Mouse (Mus musculus): Measurements from ENCODE around the gene P2ry13.

P2ry13 gene

DNA sequence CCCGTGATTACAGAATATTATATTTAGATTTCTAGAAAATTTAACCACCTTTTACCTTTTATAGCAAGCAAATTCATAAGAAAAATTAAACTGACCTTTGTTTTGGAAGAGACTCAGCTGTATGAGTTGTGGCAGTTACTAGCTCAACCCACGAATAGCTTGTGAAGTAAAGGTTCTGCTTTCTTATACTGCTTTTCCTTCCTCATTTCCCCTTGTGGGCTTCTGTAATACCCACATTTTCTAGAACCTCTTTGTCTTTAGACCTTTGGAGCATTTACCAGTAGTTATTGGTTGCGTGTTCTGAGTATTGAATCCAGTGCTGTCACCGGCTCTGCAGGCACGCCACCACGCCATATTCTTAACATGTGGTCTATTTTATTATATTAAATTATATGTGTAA, at the start of gene P2ry13:
TSS of gene P2ry13 (minus strand) at position 156 of the 400 bp plus-strand sequence.
- DNase-seq (ENCODE audit: extremely low read depth, insufficient read length, low spot score) = no peak

DNA sequence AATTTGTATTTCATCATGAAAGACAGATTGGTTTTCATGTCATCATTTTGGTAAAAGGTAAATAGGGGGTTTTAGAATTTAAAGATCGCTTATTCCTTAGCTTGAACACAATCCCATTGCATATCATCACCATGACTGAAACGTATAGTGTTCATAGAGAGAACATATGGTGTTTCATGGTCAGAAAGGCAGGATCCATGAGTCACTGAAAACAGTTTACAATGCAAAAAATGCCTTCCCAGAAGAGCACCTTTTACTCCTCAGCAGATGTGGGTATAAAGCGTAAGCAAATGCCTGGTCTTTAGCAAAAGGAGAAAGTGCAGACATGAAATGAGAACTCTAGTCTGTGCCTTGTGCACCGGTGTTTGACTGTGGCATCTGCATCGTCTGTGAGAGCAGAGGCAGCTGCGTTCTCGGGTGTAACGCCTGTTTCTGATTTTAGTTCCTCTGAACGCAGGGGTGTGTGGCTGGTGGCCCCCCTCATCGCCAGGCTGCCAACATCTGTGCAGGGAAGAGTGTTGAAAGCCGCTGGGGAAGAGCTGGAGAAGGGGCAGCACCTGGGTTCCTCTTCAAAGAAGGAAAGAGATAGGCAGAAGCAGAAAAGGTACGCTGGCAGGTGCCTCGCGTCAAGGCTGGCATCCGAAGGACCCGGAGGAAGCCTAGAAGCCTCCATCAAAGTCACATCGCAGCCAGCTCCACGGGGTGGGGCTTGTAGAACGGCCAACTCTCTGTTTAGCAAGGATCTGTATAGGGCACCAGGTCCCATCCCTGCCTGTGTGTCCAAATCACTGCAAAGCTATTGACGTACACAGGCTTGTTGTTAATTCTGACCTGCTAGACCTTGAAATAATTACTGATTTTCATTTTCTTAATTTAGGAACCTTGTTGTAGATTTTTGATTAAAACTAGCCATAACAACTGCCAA, 47.3 kb upstream of the P2ry13 start:
- DNase-seq (ENCODE audit: extremely low read depth, insufficient read length, low spot score) = no peak

GRCm38 (mm10) chr3:59250454-59250853, 39.8 kb upstream of the P2ry13 start:
- no peak for DNase-seq (ENCODE audit: extremely low read depth, insufficient read length, low spot score)

DNA sequence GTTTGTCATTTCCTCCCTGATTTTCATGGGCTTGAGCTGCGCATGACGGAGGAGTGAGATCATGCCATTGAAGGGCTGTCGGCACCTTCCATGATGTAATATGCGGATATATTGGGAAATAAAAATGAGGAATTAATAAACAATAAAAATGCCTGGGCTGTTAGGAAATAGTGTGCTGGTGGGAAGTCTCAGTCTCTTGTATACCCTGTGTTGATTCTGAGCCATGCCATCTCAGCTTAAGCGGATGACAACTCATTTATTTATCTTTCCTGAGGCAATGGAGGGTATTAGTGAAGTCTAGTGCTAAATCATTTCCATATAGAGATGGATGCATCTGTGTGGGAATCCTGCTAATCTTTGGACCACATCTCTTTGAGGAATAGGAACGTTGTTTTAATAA, 37.3 kb upstream of the P2ry13 start:
- DNase-seq (ENCODE audit: extremely low read depth, insufficient read length, low spot score) = no peak

DNA sequence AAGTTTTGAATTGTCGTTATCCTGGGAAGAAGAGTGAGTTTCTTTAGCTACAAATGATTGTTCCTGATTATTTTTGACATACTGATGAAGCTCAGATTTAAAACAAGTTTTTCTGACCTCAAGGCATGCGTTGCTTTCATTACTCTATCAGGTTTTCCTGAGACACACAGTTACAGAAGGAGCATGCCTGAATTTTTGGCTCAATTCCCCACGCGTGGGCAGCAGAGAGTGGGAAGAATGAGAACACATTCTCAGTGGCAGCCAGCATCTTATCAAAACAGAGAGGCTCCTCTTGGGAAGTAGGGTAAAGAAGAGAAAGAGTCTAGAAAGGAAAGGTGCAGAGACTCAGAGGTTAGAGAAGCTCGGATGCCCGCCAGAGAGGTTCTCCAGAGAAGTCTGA, 32.7 kb upstream of the P2ry13 start:
- DNase-seq (ENCODE audit: extremely low read depth, insufficient read length, low spot score) = no peak

- no peak for DNase-seq (ENCODE audit: extremely low read depth, insufficient read length, low spot score)
These were observed 24.2 kb upstream of the P2ry13 start for GRCm38 (mm10) chr3:59234878-59235277.

- DNase-seq (ENCODE audit: extremely low read depth, insufficient read length, low spot score) = no peak
These were observed 20.2 kb upstream of the P2ry13 start for GRCm38 (mm10) chr3:59230912-59231311.

DNA sequence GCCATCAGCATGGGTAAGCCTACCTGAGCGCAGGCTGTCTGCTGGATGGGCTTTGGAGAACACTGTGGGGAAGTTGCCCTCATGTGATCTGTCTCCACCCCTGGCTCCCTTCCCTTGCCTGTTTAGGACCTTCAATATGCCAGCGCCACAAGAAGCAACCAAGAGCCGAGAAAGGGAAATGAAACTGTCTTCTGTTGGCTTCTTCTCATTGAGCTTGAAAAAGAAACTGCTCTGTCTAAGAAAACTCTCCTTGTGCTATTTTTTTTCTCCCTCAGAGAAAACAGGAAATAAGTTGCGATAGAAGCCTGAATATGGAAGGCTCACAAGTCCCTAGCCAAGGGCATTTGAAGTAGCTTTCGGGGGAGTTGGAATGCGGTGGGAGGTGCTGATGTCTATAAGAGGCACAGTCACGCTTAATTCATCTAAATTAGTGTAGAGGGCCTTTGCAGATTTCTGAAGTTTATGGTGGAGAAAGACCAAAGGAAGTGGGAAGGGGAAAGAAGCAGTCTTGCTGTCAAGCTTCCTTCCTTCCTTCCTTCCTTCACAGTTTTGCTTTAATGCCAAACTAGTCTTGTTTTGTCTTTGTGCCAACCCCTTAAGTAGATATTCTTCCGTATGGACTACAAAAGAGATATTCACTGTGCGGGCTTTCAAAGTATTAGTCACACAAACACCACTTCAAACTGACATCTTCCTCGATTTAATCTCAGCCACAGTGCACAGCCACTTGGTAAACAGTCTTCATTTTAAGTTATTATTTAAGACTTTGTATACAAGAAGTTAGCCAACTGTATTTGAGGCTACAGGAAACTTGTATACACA, 18.3 kb upstream of the P2ry13 start:
- DNase-seq (ENCODE audit: extremely low read depth, insufficient read length, low spot score) = no peak

DNA sequence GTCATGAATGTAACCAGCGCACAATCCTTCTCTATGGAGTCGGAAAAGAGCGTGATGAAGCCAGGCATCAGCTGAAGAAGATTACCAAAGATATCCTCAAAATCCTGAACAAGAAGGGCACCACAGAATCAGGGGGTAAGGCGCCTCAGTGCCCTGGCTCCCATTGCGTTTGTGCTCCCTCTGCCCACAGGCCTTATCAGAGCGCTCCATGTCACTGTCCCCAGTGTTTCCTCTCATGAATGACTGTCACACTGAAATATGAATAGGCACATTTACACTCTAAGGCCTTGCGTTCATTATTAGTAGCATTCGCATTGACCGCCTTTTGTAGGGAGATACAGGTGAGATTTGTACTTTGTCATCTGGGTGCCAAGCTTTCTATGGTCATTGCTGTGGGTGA, 17.0 kb upstream of the P2ry13 start:
- no peak for DNase-seq (ENCODE audit: extremely low read depth, insufficient read length, low spot score)

GRCm38 (mm10) chr3:59225411-59225810, 14.7 kb upstream of the P2ry13 start:
- DNase-seq (ENCODE audit: extremely low read depth, insufficient read length, low spot score) = no peak

DNA sequence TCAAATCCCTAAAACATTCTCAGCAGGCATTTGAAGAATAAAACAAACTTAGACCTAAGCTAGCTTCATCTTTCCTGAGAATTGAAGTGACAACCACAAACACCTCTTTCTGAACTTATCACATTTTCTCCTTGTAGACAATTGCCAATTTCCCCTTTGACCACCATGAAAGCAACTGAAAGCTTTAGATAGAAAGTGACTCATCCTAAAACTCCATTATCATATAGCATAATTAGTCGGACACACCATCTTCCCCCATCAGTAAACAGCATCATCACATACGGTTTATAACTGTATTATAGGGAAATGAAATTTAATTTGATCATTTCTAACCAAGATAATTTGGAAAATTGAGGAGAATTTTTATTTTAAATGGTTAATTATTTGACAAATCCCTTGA, 11.6 kb upstream of the P2ry13 start:
- no peak for DNase-seq (ENCODE audit: extremely low read depth, insufficient read length, low spot score)

GRCm38 (mm10) chr3:59219326-59219725, 8.6 kb upstream of the P2ry13 start:
- DNase-seq (ENCODE audit: extremely low read depth, insufficient read length, low spot score) = no peak

DNA sequence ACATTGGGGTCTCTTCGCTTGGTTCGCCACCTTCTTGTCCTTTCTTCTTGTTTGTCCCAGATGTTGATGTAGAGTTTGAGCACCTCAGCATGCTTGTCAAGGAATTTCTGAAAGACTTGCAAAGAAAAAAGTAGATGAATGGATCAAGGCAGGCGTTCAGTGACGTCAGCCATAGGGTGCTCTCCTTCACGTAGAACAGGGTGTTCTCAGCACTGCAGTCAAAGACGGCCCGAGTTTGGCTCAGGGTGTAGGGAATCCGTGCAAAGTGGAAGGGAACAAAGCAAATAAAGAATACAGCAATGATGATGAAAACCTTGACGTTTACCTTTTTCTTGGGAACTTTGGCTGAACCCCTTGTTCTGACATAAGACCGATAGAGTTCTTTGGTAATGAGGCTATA, 6.5 kb upstream of the P2ry13 start:
- DNase-seq (ENCODE audit: extremely low read depth, insufficient read length, low spot score) = no peak

- no peak for DNase-seq (ENCODE audit: extremely low read depth, insufficient read length, low spot score)
These were observed 1.7 kb upstream of the P2ry13 start for GRCm38 (mm10) chr3:59212404-59212803.

- no peak for DNase-seq (ENCODE audit: extremely low read depth, insufficient read length, low spot score)
These were observed 1.1 kb upstream of the P2ry13 start for GRCm38 (mm10) chr3:59211784-59212183.

DNA sequence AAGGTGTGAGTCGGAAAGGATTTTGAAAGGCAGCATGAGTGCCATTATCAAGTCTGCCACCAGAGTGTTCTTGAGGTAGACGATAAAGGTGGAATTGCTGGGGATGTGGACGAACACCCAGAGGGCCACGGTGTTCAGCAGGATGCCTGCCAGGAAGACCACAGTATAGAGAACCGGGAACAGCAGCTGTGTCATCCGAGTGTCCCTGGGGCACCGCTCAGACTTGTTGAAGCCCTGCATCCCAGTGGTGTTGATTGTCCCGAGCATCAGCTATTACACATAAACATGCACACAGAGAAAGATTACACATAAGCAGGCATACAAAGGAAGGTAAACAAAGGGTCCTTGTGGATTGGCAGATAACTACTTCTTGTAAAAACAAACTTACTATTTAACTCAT, 593 bp downstream of the P2ry13 start:
- DNase-seq (ENCODE audit: extremely low read depth, insufficient read length, low spot score) = no peak

DNA sequence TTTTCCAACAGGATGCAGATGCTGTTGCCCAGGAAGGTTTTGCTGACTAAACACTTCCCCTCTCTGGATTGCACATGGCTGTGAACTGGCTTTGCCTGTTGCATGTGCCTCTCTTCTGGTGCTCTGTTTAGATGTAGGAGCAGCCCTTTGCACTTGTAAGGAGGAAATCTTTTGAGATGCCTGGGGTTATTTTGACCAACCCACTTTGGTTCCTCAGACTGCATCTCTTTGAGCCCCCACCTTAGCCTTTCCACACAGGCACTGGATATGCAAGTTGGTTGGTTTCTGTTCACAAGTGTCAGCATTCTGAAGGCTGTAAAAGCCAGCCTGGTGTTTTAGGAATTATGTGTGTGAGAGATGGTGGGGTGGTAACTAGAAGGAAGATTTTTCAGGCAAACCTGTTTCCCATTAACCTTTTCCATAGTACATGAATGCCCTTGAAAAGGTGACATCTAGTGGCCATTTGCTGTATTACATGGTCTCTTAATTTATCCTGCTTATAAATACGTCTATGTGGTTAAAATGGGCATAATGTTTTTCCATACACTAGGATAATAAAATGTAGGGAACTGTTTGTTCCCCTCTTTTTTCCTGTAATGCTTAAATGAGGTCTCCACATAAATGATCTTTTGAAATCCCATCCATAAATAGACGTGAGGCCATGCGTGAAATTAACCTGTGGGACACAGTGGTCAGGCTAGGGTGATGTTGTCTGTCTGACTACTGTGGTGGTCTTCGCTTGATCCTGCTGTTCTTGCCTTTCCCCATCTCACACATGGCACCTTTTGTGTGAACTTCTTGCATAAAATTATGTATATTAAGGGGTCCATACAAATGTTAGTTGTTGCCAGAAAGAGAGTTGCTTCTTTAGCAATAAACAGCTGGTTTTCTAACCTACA, 1.8 kb downstream of the P2ry13 start:
- no peak for DNase-seq (ENCODE audit: extremely low read depth, insufficient read length, low spot score)

GRCm38 (mm10) chr3:59205941-59206340, 4.7 kb downstream of the P2ry13 start:
- no peak for DNase-seq (ENCODE audit: extremely low read depth, insufficient read length, low spot score)

DNA sequence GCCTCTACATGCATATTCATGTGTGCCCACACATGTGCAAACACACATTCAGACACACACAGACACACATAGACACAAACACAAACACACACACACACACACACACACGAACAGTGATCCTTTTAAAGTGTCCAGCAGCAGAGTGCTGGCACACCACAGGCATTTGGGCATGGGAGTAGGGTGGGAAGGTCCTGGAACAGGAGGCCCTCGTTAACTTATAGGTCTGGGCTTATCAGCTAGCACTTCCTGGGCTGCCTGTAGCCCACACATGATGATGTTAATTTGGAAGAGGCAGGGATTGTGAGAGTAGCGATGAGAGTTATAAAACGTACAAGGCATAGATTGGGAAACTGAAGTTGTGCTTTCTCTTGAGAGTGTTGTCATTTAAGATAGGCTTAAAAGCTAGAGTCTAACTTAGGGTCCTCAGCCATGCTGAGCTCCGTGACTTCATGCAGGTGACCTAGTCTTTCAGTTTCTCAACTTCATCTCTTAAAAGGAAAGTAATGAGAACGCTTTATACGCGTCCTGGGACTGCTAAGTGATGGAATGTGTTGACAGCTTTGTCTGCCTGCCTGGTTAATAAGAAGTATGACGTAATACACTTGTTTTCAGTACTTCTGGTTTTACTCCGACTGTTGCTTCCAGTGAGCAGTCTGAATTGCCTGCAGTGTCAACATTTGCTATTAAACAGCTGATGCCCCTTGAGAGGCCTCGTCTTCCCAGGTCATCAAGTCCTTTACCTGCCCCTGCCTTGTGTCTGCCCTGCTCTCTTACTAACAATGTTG, 5.8 kb downstream of the P2ry13 start:
- no peak for DNase-seq (ENCODE audit: extremely low read depth, insufficient read length, low spot score)
